Mouse (Mus musculus) megakaryocyte-erythroid progenitor cell, adult 5 weeks (primary cell): Measurements from ENCODE around the gene Tex14. TPM values are rescaled to one million over a fixed set of nuclear protein-coding genes. Genes with fewer than 3 reads are reported as not detected.

Experiments
- polyA plus RNA-seq: library from polyadenylated mRNA; stranded (reverse); fragments of >175 nt; gene quantifications from 2 replicates; pipeline ENCODE4 v1.2.3, GENCODE M21; 2012

Tex14 gene
- 0.01 TPM in 1 of 2 replicates, not detected in the other for polyA plus RNA-seq

DNA sequence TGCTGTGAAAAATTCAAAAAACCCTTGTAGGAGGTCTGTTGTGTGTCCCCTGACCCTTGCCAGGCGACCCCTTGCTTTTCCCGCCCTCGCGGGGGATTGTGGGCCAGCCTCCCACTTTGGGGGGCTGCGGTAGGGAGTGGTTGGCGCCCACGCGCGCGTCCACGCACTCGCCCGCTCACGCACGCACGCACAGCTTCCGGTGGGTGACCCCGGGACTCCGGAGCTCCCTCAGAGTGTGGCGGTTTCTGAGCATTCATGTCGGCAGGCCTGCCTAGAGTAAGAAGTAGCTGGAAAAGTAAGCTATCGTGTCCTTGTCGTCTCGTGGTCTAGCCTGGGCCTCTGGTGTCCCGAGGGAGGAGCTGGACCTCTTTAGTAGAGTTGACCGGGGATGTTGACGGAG is at the start of gene Tex14, which contains the start of gene Rad51c:
Tex14 (plus strand) TSS at position 190 of the 400 bp plus-strand sequence.
Rad51c (minus strand) TSS at position 79 of the 400 bp plus-strand sequence.

DNA sequence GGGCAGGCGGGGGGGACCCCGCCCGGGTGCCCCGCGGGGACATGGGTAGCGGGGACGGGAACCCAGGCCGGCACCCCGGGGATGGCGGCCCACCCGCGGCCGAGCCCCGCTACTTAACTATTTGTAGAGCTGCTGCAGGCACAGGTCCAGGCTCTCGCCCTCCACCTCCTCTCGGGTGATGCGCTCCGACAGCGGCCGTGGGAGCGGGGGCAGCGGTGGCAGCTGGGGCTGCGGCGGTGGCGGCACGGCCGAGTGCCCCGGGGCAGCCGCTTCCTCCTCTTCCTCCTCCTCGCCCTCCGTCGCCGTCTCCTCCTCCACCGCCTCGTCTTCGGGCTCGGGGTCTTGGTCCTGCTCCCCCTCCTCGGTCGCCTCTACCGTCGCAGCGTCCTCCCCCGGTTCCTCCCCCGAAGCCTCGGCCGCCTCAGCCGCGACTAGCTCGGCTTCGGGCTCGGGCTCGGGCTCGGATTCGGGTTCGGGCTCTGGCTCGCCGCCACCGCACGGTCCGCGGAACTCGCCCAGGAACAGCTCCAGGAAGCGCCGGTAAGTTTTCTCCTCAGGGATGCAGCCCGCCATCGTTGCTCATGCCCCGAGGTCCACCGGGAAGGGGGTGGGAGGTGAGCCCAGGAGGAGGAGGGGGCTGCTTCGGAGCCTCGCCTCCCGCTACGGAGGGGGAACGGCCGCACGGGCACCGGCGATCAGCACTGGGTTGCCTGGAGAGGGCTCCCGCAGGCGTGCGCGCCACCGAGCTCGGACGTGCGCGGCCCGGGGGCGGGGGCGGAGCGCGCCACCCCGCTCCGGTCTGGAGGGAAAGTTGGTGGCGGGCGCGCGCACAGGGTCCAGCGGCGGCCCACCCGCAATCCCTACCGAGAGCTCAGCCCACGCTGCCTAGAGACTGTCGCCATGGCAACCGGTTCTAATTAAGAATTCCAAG is 46.3 kb upstream of the Tex14 start, which contains the start of gene Ppm1e:
Ppm1e (minus strand) TSS at position 693 of the 931 bp plus-strand sequence.

DNA sequence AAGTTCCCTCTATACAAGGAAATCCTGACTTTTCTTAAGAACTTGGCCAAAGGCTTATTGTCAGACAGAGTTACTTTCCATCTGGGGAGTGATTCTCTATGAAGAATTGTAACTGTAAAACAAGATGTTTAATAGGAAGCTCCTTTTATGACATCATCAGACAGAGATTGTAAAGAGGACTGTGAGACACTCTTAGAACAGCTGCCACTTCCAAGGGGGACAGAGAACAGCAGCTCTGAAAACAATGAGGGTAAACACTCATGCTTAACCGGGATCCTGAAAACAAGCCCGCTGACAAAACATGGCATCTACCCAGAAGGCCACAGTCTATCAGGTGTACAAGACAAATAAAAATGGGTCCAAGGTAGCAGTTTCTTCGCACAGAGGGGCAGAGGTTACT is 161.6 kb downstream of the Tex14 start, which contains the start of gene Gm11492:
Gm11492 (plus strand) TSS at position 153 of the 400 bp plus-strand sequence.

DNA sequence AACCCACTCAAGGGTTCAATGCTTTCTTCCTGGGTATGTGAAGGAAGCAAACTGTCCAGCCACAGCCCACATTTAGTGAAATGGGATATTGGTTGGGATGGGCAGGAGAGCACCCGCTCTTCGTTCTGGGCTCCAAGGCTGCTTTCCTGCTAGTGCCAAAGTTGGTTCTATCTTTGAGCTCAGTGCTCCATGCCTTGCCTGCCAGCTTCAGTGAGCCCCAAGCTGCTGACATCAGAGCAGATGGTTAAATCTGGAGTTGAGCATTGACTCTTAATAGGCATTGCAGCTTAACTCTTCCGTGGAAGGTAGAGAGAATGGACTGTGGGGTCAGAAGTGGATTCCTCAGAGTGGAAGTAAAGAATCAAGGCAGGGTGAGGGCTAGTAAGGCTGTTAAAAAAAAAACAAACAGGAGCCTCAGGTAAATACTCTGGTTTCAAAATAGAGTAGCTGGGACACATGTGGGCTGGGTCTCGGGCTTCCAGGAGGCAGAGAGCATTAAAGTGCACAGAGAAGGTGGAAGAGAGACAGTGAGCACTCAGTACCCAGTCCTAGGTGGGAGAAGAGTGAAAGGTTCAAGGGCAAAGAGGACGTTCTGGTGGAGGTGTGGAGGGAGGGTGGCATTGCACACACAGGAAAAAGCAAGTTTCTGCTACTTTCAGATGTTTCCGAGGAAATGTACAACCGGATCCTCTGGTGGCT is 163.5 kb downstream of the Tex14 start, which contains the start of gene Sept4:
Sept4 (plus strand) TSS at position 649 of the 699 bp plus-strand sequence.

DNA sequence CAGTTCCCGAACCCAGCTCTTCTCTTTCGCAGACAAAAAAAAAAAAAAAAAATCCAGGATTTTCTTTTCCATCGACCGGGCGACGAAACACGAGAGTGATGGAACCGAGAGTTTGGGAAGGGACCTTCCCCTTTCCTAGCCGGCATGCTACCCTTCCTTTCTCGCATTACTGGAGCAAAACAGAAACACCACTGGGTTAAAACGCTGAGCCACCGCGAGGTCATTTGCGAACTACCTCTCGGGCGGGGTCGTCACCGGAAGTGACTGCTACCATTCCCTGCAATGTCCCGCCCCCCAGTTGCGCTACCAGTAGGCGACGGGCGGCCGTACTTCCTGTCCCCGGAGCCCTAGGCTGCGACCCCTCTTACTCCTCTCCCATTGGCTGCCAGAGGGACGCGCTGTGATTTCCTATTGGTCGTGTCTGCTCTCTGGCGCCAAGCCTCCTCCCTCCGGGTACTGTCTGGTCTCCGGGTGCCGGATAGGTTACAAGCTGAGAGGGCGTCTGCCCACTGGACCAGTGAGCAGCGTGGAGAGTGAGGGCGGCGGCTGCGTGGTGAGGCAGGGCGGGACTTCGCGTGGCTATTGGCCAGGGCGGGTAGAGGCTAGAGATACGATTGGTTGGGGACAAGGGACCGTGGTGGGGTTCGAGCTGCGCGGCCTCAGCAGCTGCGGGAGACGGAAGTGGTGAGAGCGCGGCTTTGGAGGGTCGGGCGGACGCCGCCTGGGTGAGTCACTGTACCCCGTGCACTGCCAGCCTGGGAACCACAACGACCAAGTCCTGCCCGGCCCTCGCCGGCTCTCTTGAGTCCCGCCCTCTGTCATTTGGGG is 186.9 kb downstream of the Tex14 start, which contains the start of gene Mtmr4:
Mtmr4 (plus strand) TSS at position 637 of the 828 bp plus-strand sequence.

Other genes with a start within 250 kb of the Tex14 start
- 0.51 and 1.5 TPM in 2 replicates for gene Ppm1e, start 46.0 kb upstream of the Tex14 start, polyA plus RNA-seq
- 0.90 and 1.8 TPM in 2 replicates for gene Rad51c, start 111 bp upstream of the Tex14 start, polyA plus RNA-seq
- gene Gm11492, start 161.6 kb downstream of the Tex14 start, polyA plus RNA-seq, result not detected in 2 replicates
- 3.1 and 3.9 TPM in 2 replicates for gene Sept4, start 163.8 kb downstream of the Tex14 start, polyA plus RNA-seq
- 13.7 and 14.9 TPM in 2 replicates for gene Mtmr4, start 187.1 kb downstream of the Tex14 start, polyA plus RNA-seq
- gene Hsf5, start 212.1 kb downstream of the Tex14 start, polyA plus RNA-seq, result 0.01 TPM in 1 of 2 replicates, not detected in the other